Mouse (Mus musculus) stomach, embryonic 14.5 days (tissue): ENCODE measurements around the gene G6pc3. TPM values are rescaled to one million over a fixed set of nuclear protein-coding genes. Genes with fewer than 3 reads are reported as not detected.

ENCODE experiments used
- ATAC-seq: fragments of 200-750 bp; cut with Nextera tagmentation; 2 replicates; pipeline ENCODE4 v1.8.0; 2017; ENCODE audit warnings: low read depth, moderate TSS enrichment; ENCODE audit not compliant: insufficient number of reproducible peaks, insufficient read depth, low FRiP score
- H3K27ac ChIP-seq: fragments of 300-500 bp; sonication (generic); 2 replicates; pipeline ENCODE4 v1.5.1; 2014; ENCODE audit warnings: mild to moderate bottlenecking, low read length, moderate library complexity, mixed read lengths
- H3K27me3 ChIP-seq: fragments of 300-500 bp; sonication (generic); 2 replicates; pipeline ENCODE4 v1.6.1; 2014; ENCODE audit warnings: low read length, control low read depth, mixed read lengths; ENCODE audit not compliant: control insufficient read depth, insufficient read depth
- H3K36me3 ChIP-seq: fragments of 300-500 bp; sonication (generic); 2 replicates; pipeline ENCODE4 v1.6.1; 2014; ENCODE audit warnings: mild to moderate bottlenecking, control low read depth, low read length, moderate library complexity, mixed read lengths; ENCODE audit not compliant: control insufficient read depth, insufficient read depth
- H3K4me1 ChIP-seq: fragments of 300-500 bp; sonication (generic); 2 replicates; pipeline ENCODE4 v1.6.1; 2014; ENCODE audit warnings: low read length, control low read depth, mixed read lengths; ENCODE audit not compliant: control insufficient read depth, insufficient read depth
- H3K4me2 ChIP-seq: fragments of 300-500 bp; sonication (generic); replicated peaks from 2 replicates; pipeline ENCODE4 v1.6.1; 2014; ENCODE audit warnings: low read depth, low read length, control low read depth
- H3K4me3 ChIP-seq: fragments of 300-500 bp; sonication (generic); 2 replicates; pipeline ENCODE4 v1.5.1; 2014; ENCODE audit warnings: low read depth, low read length, control low read depth
- H3K9ac ChIP-seq: fragments of 300-500 bp; sonication (generic); replicated peaks from 2 replicates; pipeline ENCODE4 v1.6.1; 2014; ENCODE audit warnings: low read depth, mild to moderate bottlenecking, control low read depth, low read length, moderate library complexity, mixed read lengths
- H3K9me3 ChIP-seq: fragments of 300-500 bp; sonication (generic); 2 replicates; pipeline ENCODE4 v1.6.1; 2016; ENCODE audit warnings: low read depth, low read length, control low read depth; ENCODE audit not compliant: control insufficient read depth
- WGBS: fragments of 180-500 bp; shearing (Covaris S2); extraction: QIAGEN DNeasy Blood & Tissue Kit; methylation state at CpG from one replicate; pipeline ENCODE4 v1.1.7; 2014; 5-methylcytosine and 5-hydroxymethylcytosine counted together
- polyA plus RNA-seq: library from polyadenylated mRNA; unstranded; fragments of >200 nt; fragmentation: Nextera tagmentation; extraction: Ambion mirVana; gene quantifications from 2 replicates; pipeline ENCODE4 v1.2.1, GENCODE M21; 2014

Gene G6pc3
- polyA plus RNA-seq, 1 experiment from 2014 or later, result 36.6 TPM

GRCm38 (mm10) chr11:102210185-102210584, 20.8 kb downstream of the G6pc3 start:
- Histone ChIP-seq H3K27me3 (no peaks in the 10 kb centered on the region), H3K4me3 (no peak overlapping the region), H3K9ac (no peak overlapping the region), H3K36me3 (peaks cover 15% of the 10 kb centered on the region), H3K4me1 (peaks cover 42% of the 10 kb centered on the region), H3K9me3 (no peaks in the 10 kb centered on the region), H3K4me2 (no peak overlapping the region), H3K27ac (no peak overlapping the region)
- WGBS, result 70% methylated on average over 3 of the region's 3 CpGs
- no peak for ATAC-seq

- ATAC-seq, result no peak
- H3K36me3 ChIP-seq, result 0 out of 2 replicates have a peak, but pooled peaks cover 7% of the 10 kb centered on the region
- H3K27me3 ChIP-seq, result no peaks in the 10 kb centered on the region
- no peak overlapping the region for H3K27ac ChIP-seq
- H3K4me3 ChIP-seq, result no peak overlapping the region
- no peak overlapping the region for H3K4me2 ChIP-seq
- H3K9ac ChIP-seq, result no peak overlapping the region
- H3K9me3 ChIP-seq, result no peaks in the 10 kb centered on the region
- peaks cover 50% of the 10 kb centered on the region for H3K4me1 ChIP-seq
- WGBS, result 26% methylated on average over 5 of the region's 5 CpGs
Measured at GRCm38 (mm10) chr11:102211011-102211410, 21.6 kb downstream of the G6pc3 start.

GRCm38 (mm10) chr11:102211936-102212341, 22.5 kb downstream of the G6pc3 start:
- Histone ChIP-seq H3K9ac (no peak overlapping the region), H3K27me3 (no peaks in the 10 kb centered on the region), H3K36me3 (0 out of 2 replicates have a peak, but pooled peaks cover 3% of the 10 kb centered on the region), H3K4me2 (no peak overlapping the region), H3K27ac (no peak overlapping the region), H3K9me3 (no peaks in the 10 kb centered on the region), H3K4me1 (peaks cover 58% of the 10 kb centered on the region), H3K4me3 (no peak overlapping the region)
- no peak for ATAC-seq
- 52% methylated on average over 18 of the region's 18 CpGs for WGBS

- WGBS, result 35% methylated on average over 10 of the region's 10 CpGs
- H3K4me1 ChIP-seq, result peaks cover 73% of the 10 kb centered on the region
- H3K4me3 ChIP-seq, result no peak overlapping the region
- no peaks in the 10 kb centered on the region for H3K36me3 ChIP-seq
- ATAC-seq, result no peak
- H3K9ac ChIP-seq, result no peak overlapping the region
- 0 out of 2 replicates have a peak overlapping the region, but pooled peaks have one; percentile 11 for H3K27ac ChIP-seq
- H3K9me3 ChIP-seq, result no peaks in the 10 kb centered on the region
- no peak overlapping the region; the same call in 1 of the 2 replicates for H3K4me2 ChIP-seq
- no peaks in the 10 kb centered on the region for H3K27me3 ChIP-seq
Measured at GRCm38 (mm10) chr11:102214430-102215156, 25.2 kb downstream of the G6pc3 start.

GRCm38 (mm10) chr11:102215511-102215910, 26.1 kb downstream of the G6pc3 start:
- Histone ChIP-seq H3K4me3 (peak overlapping the region; percentile 8; the same call in 1 of the 2 replicates), H3K4me1 (peaks cover 82% of the 10 kb centered on the region), H3K27me3 (no peaks in the 10 kb centered on the region), H3K9me3 (no peaks in the 10 kb centered on the region), H3K36me3 (no peaks in the 10 kb centered on the region), H3K27ac (peak overlapping the region; percentile 94), H3K9ac (no peak overlapping the region; the same call in 1 of the 2 replicates), H3K4me2 (peak overlapping the region; percentile 97)
- no peak for ATAC-seq
- WGBS, result 62% methylated on average over 11 of the region's 11 CpGs

- Histone ChIP-seq H3K9me3 (no peaks in the 10 kb centered on the region), H3K4me2 (peak overlapping the region; percentile 97), H3K27me3 (no peaks in the 10 kb centered on the region), H3K4me3 (peak overlapping the region; percentile 47; the same call in 1 of the 2 replicates), H3K36me3 (no peaks in the 10 kb centered on the region), H3K27ac (peak overlapping the region; percentile 94), H3K9ac (no peak overlapping the region; the same call in 1 of the 2 replicates), H3K4me1 (peaks cover 82% of the 10 kb centered on the region)
- ATAC-seq, result peak; percentile 75
- 14% methylated on average over 12 of the region's 12 CpGs for WGBS
Measured at GRCm38 (mm10) chr11:102216056-102216885, 26.9 kb downstream of the G6pc3 start.

GRCm38 (mm10) chr11:102216886-102217240, 27.4 kb downstream of the G6pc3 start:
- WGBS, result 17% methylated on average over 5 of the region's 5 CpGs
- ATAC-seq, result peak; percentile 4; the same call in 1 of the 2 replicates
- peak overlapping the region; percentile 97 for H3K4me2 ChIP-seq

GRCm38 (mm10) chr11:102217396-102217795, 28.0 kb downstream of the G6pc3 start:
- H3K27ac ChIP-seq, result peak overlapping the region; percentile 94
- H3K9ac ChIP-seq, result peak overlapping the region; percentile 61; the same call in 1 of the 2 replicates
- 56% methylated on average over 6 of the region's 6 CpGs for WGBS

More at GRCm38 (mm10) chr11:102216886-102217240, 27.4 kb downstream of the G6pc3 start:
- Histone ChIP-seq H3K9ac (no peak overlapping the region), H3K4me1 (peaks cover 76% of the 10 kb centered on the region), H3K4me3 (peak overlapping the region; percentile 47), H3K36me3 (no peaks in the 10 kb centered on the region), H3K9me3 (no peaks in the 10 kb centered on the region), H3K27ac (peak overlapping the region; percentile 94), H3K27me3 (no peaks in the 10 kb centered on the region)

More at GRCm38 (mm10) chr11:102217396-102217795, 28.0 kb downstream of the G6pc3 start:
- peak overlapping the region; percentile 97 for H3K4me2 ChIP-seq
- no peaks in the 10 kb centered on the region for H3K9me3 ChIP-seq
- H3K4me3 ChIP-seq, result peak overlapping the region; percentile 47
- H3K36me3 ChIP-seq, result no peaks in the 10 kb centered on the region
- no peak for ATAC-seq
- H3K4me1 ChIP-seq, result peaks cover 73% of the 10 kb centered on the region
- no peaks in the 10 kb centered on the region for H3K27me3 ChIP-seq
